Mouse (Mus musculus) small intestine, adult 2 months (tissue): Measurements from ENCODE around the gene Hira.

ENCODE experiments used
- CTCF ChIP-seq: fragments of 200-500 bp; IDR thresholded peaks from 2 replicates; pipeline ENCODE4 v1.5.1; 2012; ENCODE audit warnings: low read depth, mild to moderate bottlenecking, control low read depth, inconsistent platforms, low read length, moderate library complexity, mixed read lengths; ENCODE audit not compliant: insufficient replicate concordance, insufficient read length; ENCODE audit errors: extremely low read depth
- POLR2A ChIP-seq: fragments of 200-500 bp; IDR thresholded peaks from 2 replicates; pipeline ENCODE4 v1.6.1; 2012; ENCODE audit warnings: low read depth, mild to moderate bottlenecking, control low read depth, inconsistent platforms, low read length, moderate library complexity

DNA sequence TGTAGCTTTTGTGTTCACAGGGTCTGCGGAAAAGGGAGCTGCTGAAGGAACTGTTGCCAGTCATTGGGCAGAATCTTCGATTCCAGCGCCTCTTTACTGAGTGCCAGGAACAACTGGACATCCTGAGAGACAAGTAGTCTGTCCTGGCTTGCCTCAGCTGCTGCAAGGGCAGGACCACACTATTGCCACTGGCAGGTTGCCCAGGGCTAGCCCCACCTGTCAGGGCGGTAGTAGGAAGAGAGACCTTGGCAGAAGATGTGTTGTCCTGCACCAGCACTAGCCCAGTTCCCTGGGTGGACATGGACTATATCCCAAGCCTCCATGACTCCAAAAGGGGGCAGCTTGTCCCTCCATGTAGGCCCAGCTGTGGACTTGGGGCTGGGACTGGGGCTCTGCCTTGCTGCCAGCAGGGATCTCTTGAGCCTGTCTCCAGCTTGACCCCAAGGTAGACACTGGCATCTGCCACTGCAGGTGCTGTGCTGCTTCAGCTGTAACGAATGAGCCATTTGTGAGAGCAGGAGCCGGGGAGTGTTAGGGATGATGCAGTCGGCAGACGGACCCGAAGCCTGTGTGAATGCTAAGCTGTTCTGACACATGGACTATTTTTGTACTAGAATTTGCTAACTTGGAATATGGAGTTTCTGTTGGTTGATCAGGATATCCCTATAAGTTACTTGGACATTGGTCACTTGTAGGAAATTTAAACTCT, 92.7 kb downstream of the Hira start:
- TF ChIP-seq POLR2A (no peak), CTCF (no peak)
